Mouse (Mus musculus) retina, postnatal 7 days (tissue): ENCODE measurements around the gene Pipox.

Experiments
- DNase-seq: peaks from one replicate; pipeline ENCODE4 v3.0.0-alpha.2; 2012; ENCODE audit warnings: low read depth, low spot score

Gene Pipox

GRCm38 (mm10) chr11:77893787-77894718 lies at the start of gene Pipox:
Gene Pipox, minus strand, starts transcription at chr11:77894096.
- DNase-seq: no peak

GRCm38 (mm10) chr11:77942230-77942629 lies 48.3 kb upstream of the Pipox start:
- no peak for DNase-seq

GRCm38 (mm10) chr11:77937649-77938410 lies 43.9 kb upstream of the Pipox start:
- DNase-seq: no peak

- DNase-seq: no peak
These were observed 43.0 kb upstream of the Pipox start for GRCm38 (mm10) chr11:77936846-77937245.

GRCm38 (mm10) chr11:77934568-77935311 lies 40.8 kb upstream of the Pipox start:
- DNase-seq: no peak

GRCm38 (mm10) chr11:77934111-77934521 lies 40.2 kb upstream of the Pipox start:
- no peak for DNase-seq

- no peak for DNase-seq
These were observed 38.7 kb upstream of the Pipox start for GRCm38 (mm10) chr11:77932576-77932975.

GRCm38 (mm10) chr11:77931541-77932433 lies 37.9 kb upstream of the Pipox start:
- DNase-seq: no peak

- DNase-seq: peak; percentile 82
These were observed 37.0 kb upstream of the Pipox start, which contains the start of gene Sez6 for GRCm38 (mm10) chr11:77930751-77931540. Gene Sez6, plus strand, starts transcription at chr11:77930800.

GRCm38 (mm10) chr11:77927837-77928236 lies 33.9 kb upstream of the Pipox start:
- no peak for DNase-seq

GRCm38 (mm10) chr11:77926666-77927065 lies 32.8 kb upstream of the Pipox start:
- no peak for DNase-seq

GRCm38 (mm10) chr11:77925836-77926657 lies 32.2 kb upstream of the Pipox start:
- DNase-seq: no peak

- no peak for DNase-seq
These were observed 29.4 kb upstream of the Pipox start for GRCm38 (mm10) chr11:77923285-77923684.

GRCm38 (mm10) chr11:77917166-77917565 lies 23.3 kb upstream of the Pipox start:
- DNase-seq: no peak

- no peak for DNase-seq
These were observed 22.8 kb upstream of the Pipox start for GRCm38 (mm10) chr11:77916741-77917140.

- DNase-seq: no peak
These were observed 20.8 kb upstream of the Pipox start for GRCm38 (mm10) chr11:77914598-77915260.

- DNase-seq: no peak
These were observed 19.6 kb upstream of the Pipox start for GRCm38 (mm10) chr11:77913505-77913904.

- DNase-seq: no peak
These were observed 15.9 kb upstream of the Pipox start for GRCm38 (mm10) chr11:77909776-77910175.
